Mouse (Mus musculus) cerebellum, adult 18-20 months (tissue): Measurements from ENCODE around the gene C130060K24Rik.
A peak's percentile ranks its signal among the peaks of the same experiment; 100 is the strongest.

Source experiments
- DNase-seq, 2 experiments: peaks; one replicate each; pipeline ENCODE4 v3.0.0; 2021

C130060K24Rik gene

GRCm38 (mm10) chr6:65380918-65381772 is at the start of gene C130060K24Rik:
Gene C130060K24Rik, plus strand, starts transcription at chr6:65381105.
- DNase-seq, result no peak

- DNase-seq, result no peak
Measured at GRCm38 (mm10) chr6:65334246-65334645, 46.7 kb upstream of the C130060K24Rik start.

GRCm38 (mm10) chr6:65339391-65339790 is 41.5 kb upstream of the C130060K24Rik start:
- no peak for DNase-seq

GRCm38 (mm10) chr6:65341360-65341759 is 39.5 kb upstream of the C130060K24Rik start:
- DNase-seq, result no peak

- DNase-seq, result no peak
Measured at GRCm38 (mm10) chr6:65347736-65348135, 33.2 kb upstream of the C130060K24Rik start.

GRCm38 (mm10) chr6:65348255-65348654 is 32.6 kb upstream of the C130060K24Rik start:
- DNase-seq, result no peak

- no peak for DNase-seq
Measured at GRCm38 (mm10) chr6:65351622-65352021, 29.3 kb upstream of the C130060K24Rik start.

GRCm38 (mm10) chr6:65375918-65376317 is 5.0 kb upstream of the C130060K24Rik start:
- no peak for DNase-seq

GRCm38 (mm10) chr6:65421888-65422287 is 41.0 kb downstream of the C130060K24Rik start:
- DNase-seq, result no peak

GRCm38 (mm10) chr6:65427065-65427464 is 46.2 kb downstream of the C130060K24Rik start:
- no peak for DNase-seq

- DNase-seq, result no peak
Measured at GRCm38 (mm10) chr6:65433159-65433558, 52.3 kb downstream of the C130060K24Rik start.

- DNase-seq, result peak; percentile 9 to 12
Measured at GRCm38 (mm10) chr6:65453465-65453864, 72.6 kb downstream of the C130060K24Rik start.

GRCm38 (mm10) chr6:65465294-65465693 is 84.4 kb downstream of the C130060K24Rik start:
- no peak for DNase-seq

- no peak for DNase-seq
Measured at GRCm38 (mm10) chr6:65470320-65470719, 89.4 kb downstream of the C130060K24Rik start.

GRCm38 (mm10) chr6:65472455-65472854 is 91.5 kb downstream of the C130060K24Rik start:
- no peak for DNase-seq

- DNase-seq, result no peak
Measured at GRCm38 (mm10) chr6:65498786-65499185, 117.9 kb downstream of the C130060K24Rik start.
